Mouse (Mus musculus) C2C12 (cell line): ENCODE results near the gene Bckdha.

Source experiments
- CTCF ChIP-seq: IDR thresholded peaks from one replicate; pipeline ENCODE4 v1.5.1; 2011; ENCODE audit not compliant: control insufficient read depth, insufficient read depth, insufficient read length
- MAX ChIP-seq: IDR thresholded peaks from one replicate; pipeline ENCODE4 v1.6.1; 2011; ENCODE audit warnings: mild to moderate bottlenecking, control low read depth
- MYOG ChIP-seq: IDR thresholded peaks from one replicate; pipeline ENCODE4 v1.6.1; 2011; ENCODE audit not compliant: control insufficient read depth, insufficient read length; ENCODE audit errors: extremely low read depth
- USF1 ChIP-seq: IDR thresholded peaks from one replicate; pipeline ENCODE4 v1.6.1; 2011; ENCODE audit warnings: low read depth, mild to moderate bottlenecking, control low read depth, moderate library complexity

DNA sequence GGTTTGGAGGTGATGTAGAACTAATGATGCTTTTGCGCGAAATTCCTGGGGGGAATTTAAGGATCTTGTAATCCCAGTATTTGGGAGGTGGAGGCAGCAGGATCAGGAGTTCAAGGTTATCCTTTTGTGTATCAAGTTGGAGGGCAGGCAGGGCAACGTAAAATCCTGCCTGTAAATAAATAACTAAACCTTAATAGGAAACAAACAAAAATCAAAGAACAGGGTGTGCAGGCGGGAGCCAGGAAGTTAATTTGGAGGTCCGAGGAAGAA lies 39.1 kb downstream of the Bckdha start:
- TF ChIP-seq MAX = no peak
- no peak for TF ChIP-seq CTCF
- no peak for TF ChIP-seq MYOG
- TF ChIP-seq USF1 = no peak
